Mouse (Mus musculus) erythroblast, embryonic 14.5 days (primary cell): Measurements from ENCODE around the gene Hivep3. TPM values are rescaled to one million over a fixed set of nuclear protein-coding genes. Genes with fewer than 3 reads are reported as not detected.

Experiments
- H3K27me3 ChIP-seq: 2 replicates; pipeline ENCODE4 v1.6.1; 2012; ENCODE audit warnings: inconsistent platforms; ENCODE audit not compliant: control insufficient read depth
- H3K36me3 ChIP-seq: 2 replicates; pipeline ENCODE4 v1.6.1; 2012; ENCODE audit warnings: mild to moderate bottlenecking, inconsistent platforms; ENCODE audit not compliant: control insufficient read depth
- H3K4me1 ChIP-seq: 2 replicates; pipeline ENCODE4 v1.6.1; 2012; ENCODE audit warnings: inconsistent platforms; ENCODE audit not compliant: control insufficient read depth
- H3K4me3 ChIP-seq: replicated peaks from 2 replicates; pipeline ENCODE3; 2012; ENCODE audit warnings: moderate library complexity, mild to moderate bottlenecking, inconsistent platforms
- H3K9me3 ChIP-seq: 2 replicates; pipeline ENCODE4 v1.6.1; 2012; ENCODE audit warnings: low read length, inconsistent platforms, mixed read lengths; ENCODE audit not compliant: control insufficient read depth
- GATA1 ChIP-seq: IDR thresholded peaks from 2 replicates; pipeline ENCODE4 v1.6.1; 2012; ENCODE audit warnings: low read length, inconsistent platforms, mixed read lengths
- TAL1 ChIP-seq: IDR thresholded peaks from 3 replicates; pipeline ENCODE4 v1.6.1; 2012; ENCODE audit warnings: low read length, inconsistent platforms, mixed read lengths
- polyA plus RNA-seq: library from polyadenylated mRNA; stranded (reverse); fragments of >175 nt; gene quantifications from 2 replicates; pipeline ENCODE4 v1.2.3, GENCODE M21; 2012

Hivep3 gene
- polyA plus RNA-seq, 1 experiment = 0.01 TPM

DNA sequence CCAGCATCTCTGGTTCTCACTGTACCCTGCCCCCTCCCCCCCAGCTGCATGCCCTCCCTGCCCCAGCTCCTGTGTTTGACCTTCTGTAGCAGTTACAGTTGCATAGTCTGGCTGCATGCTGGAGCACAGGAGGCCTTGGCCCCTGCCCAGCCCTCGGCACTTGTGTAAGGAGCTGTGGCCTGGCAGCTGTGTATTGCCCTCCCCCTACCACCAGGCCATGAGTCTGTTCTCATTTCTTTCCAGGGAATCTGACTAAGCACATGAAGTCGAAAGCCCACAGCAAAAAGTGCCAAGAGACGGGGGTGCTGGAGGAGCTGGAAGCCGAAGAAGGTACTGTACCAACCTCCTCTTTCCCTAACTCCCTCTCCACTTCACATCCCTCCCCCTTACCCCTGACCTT lies 394.4 kb downstream of the Hivep3 start:
- no peaks in the 10 kb centered on the region for H3K36me3 ChIP-seq
- no peaks in the 10 kb centered on the region for H3K27me3 ChIP-seq
- no peaks in the 10 kb centered on the region for H3K9me3 ChIP-seq
- no peak overlapping the region for H3K4me3 ChIP-seq
- H3K4me1 ChIP-seq = no peaks in the 10 kb centered on the region
- TF ChIP-seq GATA1 (no peak), TAL1 (no peak)

DNA sequence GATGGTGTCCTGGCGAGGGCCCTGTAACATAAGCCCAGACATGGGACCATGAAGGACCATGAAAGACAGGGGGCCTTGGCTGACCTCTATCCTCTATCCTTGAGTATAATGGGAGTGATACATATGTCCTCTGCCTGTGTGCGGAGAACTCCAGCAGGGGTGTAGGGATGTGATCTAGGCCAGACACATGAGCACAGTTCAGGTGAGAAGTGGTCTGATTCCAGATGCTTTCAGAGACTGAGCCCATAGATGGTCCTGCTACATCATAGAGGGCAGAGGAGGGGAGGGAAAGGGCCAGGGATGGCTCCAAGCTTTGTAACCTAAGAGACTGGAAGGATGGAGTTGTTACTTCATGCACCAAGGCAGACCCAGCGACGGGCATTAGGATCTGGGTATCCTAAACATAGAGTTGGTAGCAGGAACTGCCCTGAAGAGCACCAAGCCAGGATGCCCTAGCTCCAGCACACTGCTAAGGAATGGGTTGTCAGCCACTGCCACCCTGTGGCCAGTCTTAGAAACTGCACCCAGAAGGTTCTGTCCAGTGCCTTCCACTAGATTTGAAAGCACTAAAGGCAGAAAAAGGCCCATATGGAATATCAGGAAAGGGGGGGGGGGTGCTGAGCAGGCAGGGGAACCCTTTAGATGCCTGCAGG lies 395.8 kb downstream of the Hivep3 start:
- H3K4me3 ChIP-seq = no peak overlapping the region
- TF ChIP-seq TAL1 = no peak
- TF ChIP-seq GATA1 = no peak
- H3K9me3 ChIP-seq = no peaks in the 10 kb centered on the region
- H3K27me3 ChIP-seq = no peaks in the 10 kb centered on the region
- H3K36me3 ChIP-seq = no peaks in the 10 kb centered on the region
- H3K4me1 ChIP-seq = no peaks in the 10 kb centered on the region

DNA sequence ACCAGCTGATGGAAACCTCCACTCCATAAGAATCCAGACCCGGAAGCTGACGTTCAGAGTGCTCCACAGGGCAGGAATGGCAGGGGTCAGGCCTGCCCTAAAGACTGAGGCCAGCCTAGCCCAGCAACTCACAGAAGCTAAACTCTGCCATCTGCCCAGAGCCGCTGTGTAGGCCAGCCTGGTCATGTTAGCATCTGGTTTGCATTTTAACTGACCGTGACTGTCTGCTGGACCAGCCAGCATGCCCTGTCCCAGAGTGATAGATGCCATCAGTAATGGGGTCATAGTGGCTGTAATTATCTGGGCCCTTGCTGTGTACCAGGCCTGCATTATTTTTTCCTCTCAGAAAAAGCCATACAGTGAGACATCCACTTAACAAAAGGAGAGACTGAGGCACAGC lies 397.3 kb downstream of the Hivep3 start:
- H3K9me3 ChIP-seq = no peaks in the 10 kb centered on the region
- no peak overlapping the region for H3K4me3 ChIP-seq
- H3K27me3 ChIP-seq = no peaks in the 10 kb centered on the region
- no peak for TF ChIP-seq TAL1
- TF ChIP-seq GATA1 = no peak
- no peaks in the 10 kb centered on the region for H3K4me1 ChIP-seq
- no peaks in the 10 kb centered on the region for H3K36me3 ChIP-seq

DNA sequence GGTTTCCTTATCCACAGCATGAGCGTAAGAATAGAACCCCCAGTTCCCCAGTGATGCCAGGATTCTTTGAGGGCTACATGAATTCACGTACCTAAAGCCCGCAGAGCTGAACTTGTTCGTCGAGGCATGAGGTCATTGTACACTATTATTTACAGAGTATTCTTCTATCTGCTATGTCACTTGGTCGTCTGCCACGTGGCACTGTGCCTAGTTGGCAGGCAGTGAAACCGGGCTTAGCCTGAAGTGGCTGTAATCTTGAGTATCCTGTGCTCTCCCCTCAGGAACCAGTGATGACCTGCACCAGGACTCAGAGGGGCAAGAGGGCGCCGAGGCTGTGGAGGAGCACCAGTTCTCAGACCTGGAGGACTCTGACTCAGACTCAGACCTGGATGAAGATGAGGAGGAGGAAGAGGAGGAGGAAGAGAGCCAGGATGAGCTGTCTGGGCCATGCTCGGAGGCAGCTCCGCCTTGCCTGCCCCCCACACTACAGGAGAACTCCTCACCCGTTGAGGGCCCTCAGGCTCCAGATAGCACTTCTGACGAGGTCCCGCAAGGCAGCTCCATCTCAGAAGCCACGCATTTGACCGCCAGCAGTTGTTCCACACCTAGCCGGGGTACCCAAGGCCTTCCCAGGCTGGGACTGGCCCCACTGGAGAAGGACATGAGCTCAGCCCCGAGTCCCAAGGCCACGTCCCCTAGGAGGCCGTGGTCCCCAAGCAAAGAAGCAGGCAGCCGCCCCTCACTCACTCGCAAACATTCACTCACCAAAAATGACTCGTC lies 398.0 kb downstream of the Hivep3 start:
- Histone ChIP-seq H3K4me1 (no peaks in the 10 kb centered on the region), H3K9me3 (no peaks in the 10 kb centered on the region), H3K27me3 (no peaks in the 10 kb centered on the region), H3K36me3 (no peaks in the 10 kb centered on the region), H3K4me3 (no peak overlapping the region)
- no peak for TF ChIP-seq TAL1
- TF ChIP-seq GATA1 = no peak

DNA sequence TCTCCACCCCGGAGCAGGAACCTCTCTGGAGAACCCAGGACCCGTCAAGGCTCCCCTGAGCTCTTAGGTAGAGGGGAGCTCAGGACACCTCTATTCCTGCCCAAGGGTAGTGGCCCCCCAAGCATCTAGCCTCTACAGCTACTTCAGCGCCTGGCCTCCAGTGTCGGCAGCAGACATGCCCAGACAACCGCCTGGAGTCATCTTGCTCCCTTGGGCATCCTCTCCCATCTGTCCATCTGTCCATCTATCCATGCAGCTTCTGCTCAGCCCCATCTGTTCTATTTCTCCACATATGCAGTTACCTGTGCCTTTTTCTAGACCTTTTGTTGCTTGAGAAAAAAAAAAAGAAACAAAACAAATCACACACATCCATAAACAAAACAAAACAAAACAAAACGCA lies 400.6 kb downstream of the Hivep3 start:
- Histone ChIP-seq H3K27me3 (no peaks in the 10 kb centered on the region), H3K4me3 (no peak overlapping the region), H3K9me3 (no peaks in the 10 kb centered on the region), H3K4me1 (no peaks in the 10 kb centered on the region), H3K36me3 (no peaks in the 10 kb centered on the region)
- TF ChIP-seq GATA1 (no peak), TAL1 (no peak)

DNA sequence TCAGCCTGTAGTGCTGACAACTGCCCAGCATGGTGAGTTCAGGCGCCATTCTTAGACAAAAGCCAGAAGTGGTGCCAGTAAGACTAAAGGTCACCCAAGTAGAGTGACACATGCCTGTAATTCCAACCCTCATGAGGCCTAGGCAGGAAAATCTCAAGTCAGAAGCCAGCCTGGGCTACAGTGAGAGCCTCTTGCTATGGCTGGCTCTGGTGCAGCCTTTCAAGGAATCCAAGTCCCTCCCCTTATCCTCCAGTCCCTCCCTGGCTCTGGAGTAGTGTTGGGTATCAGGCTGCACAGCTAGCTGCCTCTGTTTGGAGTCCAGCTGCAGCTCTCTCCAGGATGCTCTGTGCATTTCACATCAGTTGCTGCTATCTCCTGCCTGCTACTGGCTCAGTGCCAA lies 408.2 kb downstream of the Hivep3 start:
- TF ChIP-seq GATA1 (no peak), TAL1 (no peak)
- Histone ChIP-seq H3K4me1 (no peaks in the 10 kb centered on the region), H3K9me3 (no peaks in the 10 kb centered on the region), H3K27me3 (no peaks in the 10 kb centered on the region), H3K4me3 (no peak overlapping the region), H3K36me3 (no peaks in the 10 kb centered on the region)

DNA sequence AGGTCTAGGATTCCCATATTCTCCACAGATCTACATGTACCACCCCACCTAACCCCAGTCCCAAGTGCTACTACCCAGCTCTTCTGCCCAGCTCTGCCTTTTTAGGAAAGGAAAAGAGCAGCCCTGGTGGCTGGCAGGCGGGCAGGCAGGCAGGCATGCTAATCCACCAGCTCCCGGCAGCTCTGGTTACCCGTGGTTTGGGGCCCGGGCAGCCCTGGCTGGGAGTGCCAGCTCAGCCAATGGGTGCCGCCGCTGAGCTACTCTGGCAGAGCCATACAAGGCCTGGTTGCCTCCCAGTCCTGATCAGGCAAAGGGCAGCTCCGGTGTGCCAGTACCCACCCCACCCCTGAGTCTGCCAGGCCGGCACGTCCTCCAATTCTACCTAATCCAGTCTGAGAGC lies 409.3 kb downstream of the Hivep3 start:
- no peak overlapping the region for H3K4me3 ChIP-seq

DNA sequence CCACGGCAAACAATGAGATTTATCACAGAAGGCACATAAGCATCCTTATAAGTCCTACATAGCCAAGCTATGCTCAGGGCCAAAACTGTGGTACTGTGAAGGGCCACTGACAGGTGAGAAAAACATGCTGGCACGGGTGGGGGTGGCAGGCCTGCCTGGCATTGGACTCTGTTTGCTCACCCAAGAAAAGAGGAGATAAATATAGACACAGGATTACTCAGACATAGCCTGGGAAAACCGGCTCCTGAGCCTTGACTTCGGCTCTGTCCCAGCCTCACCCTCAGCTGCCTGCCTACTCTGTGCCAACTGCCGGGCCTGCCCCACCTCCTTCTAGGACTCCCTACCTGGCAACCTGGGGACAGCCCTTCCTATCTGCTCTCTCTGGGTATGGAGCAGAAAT lies 410.8 kb downstream of the Hivep3 start:
- Histone ChIP-seq H3K4me1 (no peaks in the 10 kb centered on the region), H3K27me3 (peaks cover 17% of the 10 kb centered on the region), H3K4me3 (no peak overlapping the region), H3K36me3 (no peaks in the 10 kb centered on the region), H3K9me3 (no peaks in the 10 kb centered on the region)
- no peak for TF ChIP-seq GATA1

More for the DNA sequence above, 409.3 kb downstream of the Hivep3 start:
- Histone ChIP-seq H3K4me1 (no peaks in the 10 kb centered on the region), H3K9me3 (no peaks in the 10 kb centered on the region), H3K27me3 (peaks cover 2% of the 10 kb centered on the region), H3K36me3 (no peaks in the 10 kb centered on the region)
- TF ChIP-seq TAL1 (no peak), GATA1 (no peak)

DNA sequence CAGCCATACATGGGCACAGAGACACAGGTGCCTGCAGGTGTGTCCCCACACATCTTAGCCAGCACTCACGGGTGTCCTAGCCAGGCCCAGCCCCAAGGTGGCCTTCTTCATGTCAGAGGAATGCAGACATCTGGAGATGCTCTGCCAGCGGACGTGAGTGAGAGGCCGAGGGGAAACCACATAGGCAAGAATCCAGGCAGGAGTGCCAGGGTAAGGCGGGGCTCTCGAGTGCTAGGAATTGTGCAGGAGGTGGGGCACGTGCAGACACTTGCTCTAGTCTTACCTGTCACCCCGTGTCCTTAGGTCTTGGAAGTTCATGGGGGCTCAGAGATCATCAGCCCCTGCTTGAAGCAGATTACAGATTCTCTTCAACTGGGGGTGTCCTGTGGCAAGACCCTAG lies 412.3 kb downstream of the Hivep3 start:
- no peak for TF ChIP-seq TAL1
- TF ChIP-seq GATA1 = no peak
- Histone ChIP-seq H3K9me3 (no peaks in the 10 kb centered on the region), H3K4me3 (no peak overlapping the region), H3K27me3 (peaks cover 18% of the 10 kb centered on the region), H3K4me1 (no peaks in the 10 kb centered on the region), H3K36me3 (no peaks in the 10 kb centered on the region)
